Mouse (Mus musculus): ENCODE measurements around the gene Mrgpre.

The Mrgpre gene

DNA sequence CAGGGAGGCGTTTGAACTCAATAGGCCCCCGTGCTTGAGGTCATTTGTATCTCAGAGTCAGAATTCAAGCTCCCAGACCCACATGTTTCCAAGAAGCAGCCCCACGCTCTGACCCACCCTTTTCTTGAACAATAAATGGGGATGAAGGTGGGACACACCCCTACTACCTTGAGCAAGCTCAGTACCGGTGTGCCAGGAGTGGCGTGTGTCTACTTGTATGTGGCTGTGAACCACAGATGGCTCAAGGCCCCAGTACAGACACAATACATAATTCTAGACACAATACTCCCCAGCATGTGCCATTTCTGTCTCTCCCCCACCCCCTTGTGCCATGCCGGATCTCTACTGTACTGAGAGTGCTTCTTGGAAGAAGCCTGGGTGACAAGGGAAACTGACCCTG is 46.1 kb downstream of the Mrgpre start:
- DNase-seq = no peak

DNA sequence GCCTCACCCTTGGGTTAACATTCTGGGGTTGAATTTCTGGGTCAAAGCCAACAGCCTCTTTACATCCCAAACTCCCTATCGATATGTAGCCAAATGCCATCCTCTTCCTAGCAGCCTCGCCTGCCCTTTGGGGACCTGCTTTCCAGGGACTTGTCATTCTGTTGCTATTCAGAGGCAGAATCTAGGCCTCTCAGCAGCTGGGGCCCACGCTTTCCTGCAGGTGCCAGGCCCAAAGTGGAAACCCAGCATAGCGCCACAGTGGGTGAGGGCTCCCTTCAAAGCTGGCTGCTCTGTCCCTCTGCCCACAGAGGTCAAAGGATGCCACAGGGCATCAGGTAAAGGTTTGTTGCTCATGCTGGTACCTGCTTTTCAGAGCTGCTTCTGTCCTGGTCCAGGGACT is 50.6 kb downstream of the Mrgpre start:
- DNase-seq = no peak

DNA sequence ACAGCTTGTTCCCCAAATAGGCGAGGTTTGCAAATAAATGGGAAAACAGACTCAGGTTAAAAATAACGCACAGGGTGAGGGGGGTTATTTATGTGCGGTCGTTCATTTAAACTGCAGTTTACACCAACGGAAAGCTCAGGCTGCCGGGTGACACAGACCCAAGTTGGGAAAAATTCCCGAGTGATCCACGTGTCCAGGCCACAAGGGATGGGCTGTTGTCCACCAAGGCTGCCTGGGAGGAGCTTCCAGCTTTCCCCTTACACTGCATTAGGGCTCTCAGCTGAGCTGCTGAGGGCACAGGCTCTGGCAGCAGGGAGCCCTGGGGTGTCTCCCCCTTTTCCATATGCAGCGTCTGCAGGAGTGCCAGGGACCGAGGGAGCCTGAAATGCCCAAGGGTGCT is 54.4 kb downstream of the Mrgpre start:
- no peak for DNase-seq
